Mouse (Mus musculus): ENCODE results near the gene Actr3b.

The Actr3b gene

DNA sequence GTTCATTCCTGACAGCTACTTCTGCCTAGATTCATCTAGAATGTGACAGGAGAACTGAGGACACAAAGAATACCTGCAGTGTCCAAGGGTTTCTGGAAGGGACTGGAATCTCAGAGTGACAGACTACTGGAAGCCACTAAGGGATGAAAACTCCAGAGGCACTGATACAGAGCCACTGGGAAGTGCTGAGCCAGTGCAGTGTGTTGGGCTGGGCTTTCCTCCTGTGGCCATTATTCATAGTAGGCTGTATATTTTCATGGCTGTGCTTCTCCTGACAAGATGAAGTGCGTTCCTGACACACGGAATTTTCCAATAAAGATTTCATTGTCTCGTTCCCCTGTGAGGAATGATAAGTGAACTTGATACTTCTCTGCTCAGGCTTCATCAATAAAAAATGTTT is 126.9 kb downstream of the Actr3b start:
- in situ Hi-C loops (cut with MboI, MseI) = no loop called here

DNA sequence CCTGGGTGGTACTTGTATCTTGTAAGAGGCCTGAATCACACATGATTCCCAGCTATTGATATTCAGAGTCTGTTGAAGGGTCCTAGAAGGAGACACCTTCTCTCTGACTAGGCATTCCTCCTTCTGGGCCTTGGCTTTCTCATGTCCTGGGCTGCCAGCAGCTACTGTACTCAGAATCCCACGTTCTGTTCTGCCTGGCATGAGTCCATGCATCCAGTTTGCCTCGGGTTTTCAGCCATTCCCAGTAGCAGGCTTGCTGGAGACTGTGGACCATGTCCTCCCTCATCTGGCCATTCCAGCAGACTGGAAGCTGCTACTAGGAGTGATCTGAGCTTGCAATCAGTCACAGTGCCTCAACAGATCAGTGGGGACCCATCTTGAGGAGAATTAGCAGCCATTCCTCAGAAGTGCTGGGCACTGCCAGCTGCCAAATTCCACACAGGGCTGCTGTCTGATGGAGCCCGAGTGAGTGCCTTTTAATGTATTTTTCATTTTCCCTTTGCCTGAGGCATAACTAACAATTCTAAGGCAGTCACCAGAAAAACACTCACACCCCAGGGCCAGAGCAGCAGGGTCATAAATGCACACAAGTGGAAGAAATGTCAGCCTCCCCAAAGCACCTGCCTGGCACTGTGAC is 130.1 kb downstream of the Actr3b start:
- in situ Hi-C loops (cut with MboI, MseI) = no loop called here

DNA sequence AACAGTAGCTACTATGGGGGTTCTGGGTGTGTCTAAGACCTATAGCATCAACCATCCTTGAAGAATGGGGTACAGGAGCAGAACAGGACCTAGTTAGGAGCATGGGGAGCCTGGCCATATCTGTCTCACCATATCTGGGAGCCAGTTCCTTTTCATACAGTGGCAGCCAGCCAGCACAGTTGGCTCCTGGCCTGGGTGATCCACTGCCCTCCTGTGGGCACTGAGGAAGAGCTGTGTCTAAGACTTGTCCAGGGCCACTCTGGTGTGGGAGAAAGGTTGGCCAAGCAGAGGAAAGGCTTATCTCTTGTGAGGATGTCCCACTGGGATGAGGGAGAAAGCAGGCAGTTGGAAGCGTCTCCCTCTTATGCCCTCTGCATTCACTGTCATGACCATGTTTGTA is 131.5 kb downstream of the Actr3b start:
- in situ Hi-C loops (cut with MboI, MseI) = no loop called here
